Mouse (Mus musculus): ENCODE data around the gene Tbc1d10a. TPM values are rescaled to one million over a fixed set of nuclear protein-coding genes. Genes with fewer than 3 reads are reported as not detected.

Tbc1d10a gene
- total RNA-seq, 2 experiments from 2014 or later = 12.3 to 12.6 TPM

- DNase-seq = no peak
- intact Hi-C loops (cut with DNase I) = no loop called here
Measured at GRCm38 (mm10) chr11:4235052-4235655, 48.6 kb downstream of the Tbc1d10a start.

- no peak for DNase-seq
- intact Hi-C loops (cut with DNase I) = no loop called here
Measured at GRCm38 (mm10) chr11:4235665-4236545, 49.3 kb downstream of the Tbc1d10a start, which contains the start of gene Osm. Gene Osm, plus strand, starts transcription at chr11:4236420.

GRCm38 (mm10) chr11:4236546-4237067, 50.0 kb downstream of the Tbc1d10a start:
- intact Hi-C loops (cut with DNase I) = no loop called here
- no peak for DNase-seq

- intact Hi-C loops (cut with DNase I) = no loop called here
- no peak for DNase-seq
Measured at GRCm38 (mm10) chr11:4237389-4237912, 50.9 kb downstream of the Tbc1d10a start.

DNA sequence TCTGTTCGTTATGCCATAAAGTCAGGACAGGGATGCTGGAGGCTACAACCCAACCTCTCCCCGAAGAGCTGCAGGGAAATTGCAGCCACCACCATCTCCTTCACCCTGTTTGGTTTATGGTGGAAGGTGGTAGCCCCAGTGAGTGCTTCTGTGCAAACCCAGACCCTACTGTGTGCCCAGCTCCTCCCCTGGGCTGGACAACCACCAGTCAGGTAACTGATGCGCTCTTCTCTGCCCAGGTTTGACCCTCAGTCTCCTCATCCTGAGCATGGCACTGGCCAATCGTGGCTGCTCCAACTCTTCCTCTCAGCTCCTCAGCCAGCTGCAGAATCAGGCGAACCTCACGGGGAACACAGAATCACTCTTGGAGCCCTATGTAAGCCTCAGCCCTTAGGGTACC, 51.6 kb downstream of the Tbc1d10a start:
- intact Hi-C loops (cut with DNase I) = no loop called here
- no peak for DNase-seq

DNA sequence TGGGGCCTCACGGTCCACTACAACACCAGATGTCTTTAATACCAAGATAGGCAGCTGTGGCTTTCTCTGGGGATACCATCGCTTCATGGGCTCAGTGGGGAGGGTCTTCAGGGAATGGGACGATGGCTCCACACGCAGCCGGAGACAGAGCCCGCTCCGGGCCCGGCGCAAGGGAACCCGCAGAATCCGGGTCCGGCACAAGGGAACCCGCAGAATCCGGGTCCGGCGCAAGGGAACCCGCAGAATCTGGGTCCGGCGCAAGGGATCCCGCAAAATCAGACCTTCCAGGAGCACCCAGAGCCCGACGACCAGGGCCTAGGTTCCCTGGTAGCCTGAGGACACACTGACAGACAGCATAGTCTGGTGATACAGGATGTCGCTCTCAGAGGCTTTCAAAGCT, 53.1 kb downstream of the Tbc1d10a start:
- intact Hi-C loops (cut with DNase I) = no loop called here
- DNase-seq = no peak

DNA sequence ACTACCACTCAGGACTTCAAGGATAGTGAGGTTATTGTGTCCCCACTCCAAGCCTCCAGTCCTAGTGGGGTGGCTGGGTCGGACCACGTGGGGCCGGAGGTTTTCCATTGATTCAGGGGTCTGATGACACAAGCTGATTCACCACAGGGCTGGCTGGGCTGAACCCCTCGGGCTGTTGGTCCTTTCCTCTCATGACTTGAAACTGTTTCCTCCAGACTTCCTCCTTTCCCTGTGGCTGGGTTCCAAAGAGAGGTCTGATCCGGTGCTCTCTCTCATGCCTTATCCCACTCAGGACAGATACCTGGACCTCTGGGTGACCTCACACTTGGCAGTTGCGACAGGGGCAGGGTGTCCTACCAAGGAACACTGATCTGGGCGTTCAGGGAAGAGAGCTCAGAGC, 53.6 kb downstream of the Tbc1d10a start:
- DNase-seq = no peak
- intact Hi-C loops (cut with DNase I) = no loop called here

DNA sequence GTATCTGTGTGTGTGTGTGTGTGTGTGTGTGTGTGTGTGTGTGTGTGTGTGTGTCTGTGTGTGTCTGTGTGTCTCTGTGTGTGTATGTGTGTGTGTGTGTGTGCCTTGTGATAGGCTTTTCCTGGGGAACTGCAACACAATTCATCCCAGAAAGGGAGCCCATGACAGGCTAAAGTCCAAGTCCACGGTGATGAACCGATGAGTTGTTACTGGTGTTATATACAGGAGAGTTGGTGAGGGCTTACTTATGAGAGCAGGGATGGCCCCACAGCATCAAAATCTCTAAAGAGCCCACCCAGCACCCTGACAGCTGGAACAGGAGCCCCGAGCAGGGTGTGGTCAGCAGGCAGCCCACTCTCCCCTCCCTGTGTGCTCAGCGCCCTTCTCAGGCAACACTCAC, 54.6 kb downstream of the Tbc1d10a start:
- DNase-seq = no peak
- intact Hi-C loops (cut with DNase I) = no loop called here

GRCm38 (mm10) chr11:4246126-4246525, 59.5 kb downstream of the Tbc1d10a start:
- no peak for DNase-seq
- intact Hi-C loops (cut with DNase I) = no loop called here

- no peak for DNase-seq
- intact Hi-C loops (cut with DNase I) = no loop called here
Measured at GRCm38 (mm10) chr11:4246623-4247022, 60.0 kb downstream of the Tbc1d10a start.

DNA sequence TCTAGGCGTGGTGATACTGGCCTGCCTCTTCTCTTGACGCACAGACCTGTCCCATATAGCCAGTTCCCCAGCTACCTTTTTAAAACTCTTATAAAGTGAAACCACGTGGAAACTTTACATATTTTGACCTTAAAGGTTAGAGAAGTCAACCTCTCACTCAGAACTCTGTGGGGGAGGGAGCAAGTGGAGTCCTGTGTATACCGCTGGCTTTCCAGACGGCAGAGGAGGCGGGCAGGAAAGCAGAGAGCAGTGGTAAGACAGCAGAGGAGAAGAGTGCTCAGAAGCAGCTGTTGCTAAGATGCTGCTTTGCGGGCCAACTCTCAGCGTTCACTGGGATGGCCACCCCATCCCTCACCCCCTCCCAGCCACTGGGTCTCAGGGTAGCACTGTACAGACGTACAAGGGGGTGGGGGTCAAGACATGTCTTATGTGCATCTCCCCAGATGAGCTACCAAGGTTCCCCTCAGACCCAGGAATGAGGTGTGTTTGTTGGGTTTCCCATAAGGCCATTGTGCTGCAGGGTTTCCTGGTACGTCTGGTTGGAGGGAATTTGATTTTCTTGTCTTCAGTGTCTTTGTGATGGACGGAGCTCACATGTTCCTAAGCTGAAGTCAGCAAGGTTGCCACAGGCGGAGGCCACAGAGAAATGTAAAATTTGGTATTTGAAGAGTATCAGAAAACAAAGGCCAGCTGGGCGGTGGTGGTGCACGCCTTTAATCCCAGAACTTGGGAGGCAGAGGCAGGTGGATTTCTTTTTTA, 60.8 kb downstream of the Tbc1d10a start:
- intact Hi-C loops (cut with DNase I) = no loop called here
- DNase-seq = no peak

DNA sequence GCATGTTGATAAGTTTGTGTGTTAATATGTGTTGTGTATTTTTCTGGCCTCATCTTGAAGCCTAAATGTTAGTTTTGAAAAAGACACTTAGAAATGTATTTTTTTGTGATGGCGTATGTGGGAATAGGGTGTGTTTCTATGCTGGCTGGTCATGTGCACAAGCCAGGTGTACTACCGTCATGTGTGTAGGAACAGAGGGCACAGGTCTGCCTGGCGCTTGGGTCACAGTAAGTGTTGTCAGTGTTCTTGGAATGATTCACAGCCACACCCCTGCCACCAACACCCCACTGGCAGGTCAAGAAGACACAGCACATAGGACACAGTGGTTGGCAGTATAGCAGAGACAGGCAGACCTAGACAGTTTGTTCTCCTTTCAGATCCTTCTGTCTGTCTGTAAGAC, 62.6 kb downstream of the Tbc1d10a start:
- intact Hi-C loops (cut with DNase I) = no loop called here
- DNase-seq = no peak

GRCm38 (mm10) chr11:4250290-4250689, 63.7 kb downstream of the Tbc1d10a start:
- intact Hi-C loops (cut with DNase I) = no loop called here
- DNase-seq = no peak

DNA sequence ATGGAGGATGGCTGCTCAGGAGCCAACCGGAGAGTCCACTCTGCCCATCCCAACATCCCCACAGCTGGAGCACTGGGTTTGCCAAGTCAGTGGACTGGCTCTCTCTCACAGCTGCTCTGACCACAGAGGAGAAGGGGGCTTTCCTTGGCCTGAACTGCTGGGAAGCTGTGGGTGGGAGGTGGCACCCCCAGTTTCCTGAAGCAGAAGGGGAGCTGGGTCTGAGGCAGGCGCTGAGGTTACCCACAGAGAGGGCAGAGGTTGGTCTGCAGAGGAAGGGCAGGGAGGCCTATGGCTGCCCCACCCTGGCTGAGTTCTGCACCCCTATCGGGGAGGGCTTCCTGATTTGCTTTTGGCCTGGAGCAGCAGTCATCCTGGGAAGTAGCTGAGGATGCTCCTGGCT, 64.8 kb downstream of the Tbc1d10a start:
- DNase-seq = no peak

DNA sequence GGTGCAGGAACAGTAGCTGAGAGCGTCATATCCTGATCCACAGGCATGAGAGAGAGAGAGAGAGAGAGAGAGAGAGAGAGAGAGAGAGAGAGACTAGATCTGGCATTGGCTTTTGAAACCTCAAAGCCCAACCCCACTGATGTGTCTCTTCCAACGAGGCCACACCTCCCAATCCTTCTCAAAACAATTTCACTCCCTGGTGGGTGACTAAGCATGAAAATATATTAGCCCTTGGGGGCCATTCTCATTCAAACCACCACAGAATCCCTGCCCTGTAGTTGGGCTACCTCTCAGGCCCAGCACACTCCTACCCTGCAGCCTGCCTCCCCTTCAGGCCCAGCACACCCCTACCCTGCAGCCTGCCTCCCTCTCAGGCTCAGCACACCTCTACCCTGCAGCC, 66.3 kb downstream of the Tbc1d10a start:
- no peak for DNase-seq
- intact Hi-C loops (cut with DNase I) = no loop called here

More for the DNA sequence above, 64.8 kb downstream of the Tbc1d10a start:
- intact Hi-C loops (cut with DNase I) = no loop called here

GRCm38 (mm10) chr11:4256846-4257607, 70.4 kb downstream of the Tbc1d10a start, which contains the start of gene Lif:
Gene Lif, plus strand, starts transcription at chr11:4257557.
- intact Hi-C loops (cut with DNase I) = no loop called here
- DNase-seq = no peak

GRCm38 (mm10) chr11:4257756-4258155, 71.2 kb downstream of the Tbc1d10a start:
- intact Hi-C loops (cut with DNase I) = loop anchor here (1.0 kb wide), 1 partner anchor 37 kb away; no protein-coding TSS in a partner anchor
- no peak for DNase-seq

- intact Hi-C loops (cut with DNase I) = loop anchor here (1.0 kb wide), 2 partner anchors 38 to 164 kb away; no protein-coding TSS in a partner anchor
Measured at GRCm38 (mm10) chr11:4258657-4259082, 72.1 kb downstream of the Tbc1d10a start.

GRCm38 (mm10) chr11:4260463-4261187, 74.0 kb downstream of the Tbc1d10a start:
- DNase-seq = peak; percentile 67 to 78
- intact Hi-C loops (cut with DNase I) = loop anchor here (10.0 kb wide), 1 partner anchor 444 kb away; the partner anchor contains the start of genes Uqcr10 and Zmat5

More at GRCm38 (mm10) chr11:4258657-4259082, 72.1 kb downstream of the Tbc1d10a start:
- DNase-seq = peak; percentile 87 to 92
